In genomic region chr4:137158201-137158600, GRCm38 (mm10) we compare ENCODE assay signal across 16 mouse cellular contexts.
A peak's percentile ranks its signal among the peaks of the same experiment; 100 is the strongest.
DNase-seq lines count a peak whose midpoint lies in the region; ATAC-seq lines count a peak whose summit lies in the region.
"Had no signal": no experiment of that assay in that cellular context is flagged by ENCODE, and none has a peak within 500 bp of the region (broad histone marks: within the 10 kb centered on the region; RNA-seq: fewer than 3 reads in every experiment).

No protein-coding gene starts in this region.

- no peaks in the 10 kb centered on the region for H3K4me1 ChIP-seq in liver, embryonic 11.5 days (replicated peaks; ENCODE audit: control insufficient read depth, insufficient read depth, low read length)

- H3K36me3 ChIP-seq in liver, embryonic 11.5 days (ENCODE audit: control insufficient read depth, insufficient read depth, low read length) = no peaks in the 10 kb centered on the region
- H3K36me3 ChIP-seq: heart, embryonic 10.5 days had no signal

- no peak for ATAC-seq in liver, embryonic 11.5 days (replicated peaks; ENCODE audit: low FRiP score)

- no peak overlapping the region for H3K4me2 ChIP-seq in liver, embryonic 11.5 days
- H3K4me2 ChIP-seq: midbrain, embryonic 11.5 days had no signal

- no peaks in the 10 kb centered on the region for H3K9me3 ChIP-seq in liver, embryonic 11.5 days (ENCODE audit: control insufficient read depth, low read length)
- H3K9me3 ChIP-seq: heart, embryonic 10.5 days had no signal

- DNase-seq in adrenal gland, adult 2 months = peak; percentile 83
- no peak for DNase-seq in adrenal gland, adult 18-20 months (ENCODE audit: low spot score in 2 of 2)
- peak; percentile 13 for DNase-seq in layer of hippocampus, adult 9-11 months
- no peak for DNase-seq in layer of hippocampus, adult 9-10 months (ENCODE audit: low spot score)
- DNase-seq in right cerebral cortex, postnatal 4 days = peak; percentile 28
- no peak for DNase-seq in right cerebral cortex, adult 18-20 months
- no peak for DNase-seq in liver, embryonic 11.5 days (ENCODE audit: low spot score)
- no peak for DNase-seq in lung, postnatal 4 days
- DNase-seq: gastrocnemius, postnatal 25 days; heart, postnatal 14 days; kidney, adult 2 months; kidney, postnatal 4 days; lung, postnatal 36 days had no signal

- H3K27ac ChIP-seq in liver, embryonic 11.5 days (ENCODE audit: low read depth, low read length) = no peak overlapping the region
- H3K27ac ChIP-seq: heart, embryonic 10.5 days; stomach, postnatal 0 days had no signal

- H3K27me3 ChIP-seq in liver, embryonic 11.5 days (replicated peaks; ENCODE audit: control insufficient read depth, insufficient read depth, low read length) = peaks cover 4% of the 10 kb centered on the region

- no peak overlapping the region for H3K9ac ChIP-seq in liver, embryonic 11.5 days (ENCODE audit: low read depth, low read length)

- 74% methylated on average over 9 of the region's 9 CpGs for WGBS in liver, embryonic 11.5 days

- H3K4me3 ChIP-seq in liver, embryonic 11.5 days (ENCODE audit: low read depth, low read length) = no peak overlapping the region
- H3K4me3 ChIP-seq: heart, embryonic 10.5 days had no signal

Comparison
In these comparisons a context has a peak if more than half of its experiments do, and no peak if none do; other contexts are left out.
1. DNase-seq: peak in adrenal gland, adult 2 months (single experiment), layer of hippocampus, adult 9-11 months (single experiment) and right cerebral cortex, postnatal 4 days (single experiment); none in adrenal gland, adult 18-20 months (0 of 2), layer of hippocampus, adult 9-10 months (single experiment), right cerebral cortex, adult 18-20 months (single experiment), liver, embryonic 11.5 days (single experiment) and lung, postnatal 4 days (0 of 2).